Mouse (Mus musculus) gastrocnemius, adult 18-20 months (tissue): Measurements from ENCODE around the gene Rbp3. TPM values are rescaled to one million over a fixed set of nuclear protein-coding genes. Genes with fewer than 3 reads are reported as not detected.

Experiments used
- DNase-seq: peaks from one replicate; pipeline ENCODE4 v3.0.0; 2021; ENCODE audit warnings: low spot score
- total RNA-seq, 2 experiments: library from RNA; stranded (reverse); gene quantifications; 2 replicates each; pipeline ENCODE4 v1.2.3; 2021

Gene Rbp3
- total RNA-seq, 2 experiments from 2014 or later = not detected

DNA sequence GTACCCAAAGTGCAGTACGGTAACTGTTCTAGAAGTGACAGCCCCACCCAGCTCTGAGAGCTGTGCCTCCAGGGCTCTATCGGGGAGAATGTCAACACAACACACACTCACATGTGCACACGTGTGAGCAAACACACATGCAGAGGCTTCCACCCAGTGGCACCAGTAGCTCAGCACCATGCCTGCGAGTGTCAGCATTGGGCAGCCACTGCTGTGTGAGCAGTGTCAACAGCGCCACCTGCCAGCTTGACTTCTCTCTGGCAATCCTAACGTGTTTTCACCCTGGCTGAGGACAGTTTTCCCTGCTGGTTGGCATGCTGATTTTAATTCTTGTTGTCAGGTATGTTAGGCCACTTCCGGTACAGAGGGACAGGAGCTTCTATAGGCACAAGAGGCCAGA lies 18.9 kb downstream of the Rbp3 start:
- no peak for DNase-seq

DNA sequence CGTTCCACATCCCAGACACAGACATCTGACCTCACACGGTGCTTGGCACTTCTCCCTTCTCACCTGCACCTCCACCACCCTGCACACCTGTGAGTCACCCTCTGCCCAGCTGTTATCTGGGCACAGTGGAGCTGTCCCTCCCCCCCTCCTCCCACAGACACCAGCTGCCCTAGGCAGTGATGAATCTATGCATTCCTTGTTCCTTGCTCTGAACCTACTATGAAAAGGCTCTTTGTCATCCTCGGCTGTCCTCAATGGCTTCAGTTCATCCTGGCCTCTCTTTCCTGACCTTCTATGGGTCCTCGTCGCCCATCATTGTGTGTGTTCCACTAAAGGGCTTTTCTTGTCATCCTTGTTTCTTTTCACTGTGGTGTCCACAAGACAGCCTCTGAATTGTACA lies 20.9 kb downstream of the Rbp3 start:
- DNase-seq = no peak

DNA sequence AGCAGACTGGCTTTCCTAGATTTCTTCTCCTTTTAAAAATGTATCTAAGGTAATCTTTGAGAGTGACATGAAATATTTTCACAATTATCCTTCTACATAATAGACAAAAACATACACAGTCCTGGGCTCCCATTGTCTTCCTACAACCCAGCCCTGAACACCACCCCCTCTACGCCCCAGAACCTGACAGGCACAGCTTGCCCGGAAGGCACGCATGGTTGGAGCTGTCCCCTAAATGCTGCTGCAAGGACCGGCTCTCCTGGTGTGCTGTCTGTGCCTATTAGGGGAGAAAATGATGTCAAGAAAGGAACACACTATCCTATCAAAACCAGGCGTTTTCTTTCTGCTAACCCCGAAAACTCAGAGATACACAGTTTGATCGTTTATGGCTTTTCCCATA lies 23.9 kb downstream of the Rbp3 start:
- no peak for DNase-seq

DNA sequence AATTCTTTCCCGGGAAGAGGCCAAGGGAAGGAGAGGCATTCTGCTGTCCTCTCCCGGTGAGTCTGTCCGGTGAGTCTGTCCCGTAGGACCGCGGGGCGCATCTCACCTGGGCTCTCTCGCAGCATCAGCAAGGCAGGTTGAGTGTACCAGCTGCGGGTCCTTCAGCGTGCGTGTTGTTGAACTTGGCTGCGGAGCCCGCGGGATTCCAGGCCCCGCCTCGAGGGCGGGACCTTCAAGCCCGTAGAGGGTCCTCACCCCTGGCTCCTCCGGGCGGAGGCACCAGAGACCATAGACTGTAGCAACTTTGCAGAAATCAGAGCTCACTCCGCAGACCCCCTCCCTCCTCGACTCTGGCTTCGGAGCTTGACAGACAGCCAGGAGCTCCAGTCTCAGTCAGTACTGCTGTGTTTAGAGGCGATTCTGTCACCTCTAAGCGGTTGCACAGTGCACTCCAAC lies 24.8 kb downstream of the Rbp3 start, which contains the start of gene Zfp488:
Zfp488 (minus strand) TSS at position 161 of the 456 bp plus-strand sequence.
- DNase-seq = no peak

DNA sequence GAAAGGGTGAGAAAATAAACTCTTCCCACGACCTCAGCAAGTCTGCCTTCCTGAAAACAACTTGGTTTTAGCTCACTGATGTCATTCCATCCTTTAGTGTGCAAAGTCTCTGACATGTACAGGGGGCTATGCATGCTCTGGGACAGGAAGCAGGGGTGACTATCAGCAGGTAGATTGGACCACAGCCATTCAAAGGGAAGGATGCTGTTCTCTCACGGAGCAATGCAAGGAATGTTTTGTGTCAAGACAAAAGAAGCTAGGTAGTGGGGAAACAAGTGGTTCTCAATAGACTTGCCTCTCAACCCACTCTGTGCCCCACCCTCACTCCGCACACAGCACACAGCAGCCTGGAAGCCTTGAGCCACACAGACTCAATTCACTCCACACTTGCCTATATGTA lies 35.4 kb downstream of the Rbp3 start:
- DNase-seq = no peak

DNA sequence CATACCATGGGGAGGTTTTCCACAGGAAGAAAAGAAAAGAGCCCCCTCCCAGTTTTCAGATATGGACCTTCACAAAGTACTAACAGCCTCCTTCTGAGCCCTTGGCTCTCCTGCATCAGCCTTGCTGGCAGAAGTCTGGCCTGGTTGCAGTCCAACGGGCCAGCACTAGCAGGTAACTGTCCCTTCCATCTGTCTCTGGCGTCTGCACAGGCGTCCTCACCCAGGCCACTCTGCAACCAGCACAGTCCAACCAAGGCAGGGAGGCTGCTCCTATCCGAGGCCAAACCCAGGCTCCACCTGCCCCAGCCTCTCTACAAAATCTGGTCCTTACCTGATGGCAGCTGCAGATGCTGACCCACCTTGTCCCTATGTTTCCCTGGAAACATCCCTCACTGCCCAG lies 38.2 kb downstream of the Rbp3 start:
- DNase-seq = no peak

DNA sequence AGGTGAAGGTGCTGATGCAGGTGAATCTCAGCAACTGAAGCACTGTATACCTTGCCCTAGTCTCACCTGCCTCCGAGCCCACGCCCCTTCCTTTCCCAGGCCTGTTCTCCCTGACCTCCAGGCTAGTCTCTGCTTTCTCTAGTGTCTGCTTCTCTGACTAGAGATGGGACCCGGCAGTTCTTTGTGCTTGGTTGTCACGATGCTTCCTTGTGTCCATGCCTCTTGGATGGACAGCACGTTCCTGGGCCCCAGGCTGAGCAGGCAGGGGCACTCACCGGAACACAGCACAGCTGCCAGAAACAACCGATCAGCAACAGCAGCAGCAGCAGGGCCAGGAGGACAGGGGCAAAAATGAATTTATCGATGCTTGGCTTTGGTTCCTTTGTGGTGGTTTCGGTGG lies 39.2 kb downstream of the Rbp3 start:
- DNase-seq = no peak

DNA sequence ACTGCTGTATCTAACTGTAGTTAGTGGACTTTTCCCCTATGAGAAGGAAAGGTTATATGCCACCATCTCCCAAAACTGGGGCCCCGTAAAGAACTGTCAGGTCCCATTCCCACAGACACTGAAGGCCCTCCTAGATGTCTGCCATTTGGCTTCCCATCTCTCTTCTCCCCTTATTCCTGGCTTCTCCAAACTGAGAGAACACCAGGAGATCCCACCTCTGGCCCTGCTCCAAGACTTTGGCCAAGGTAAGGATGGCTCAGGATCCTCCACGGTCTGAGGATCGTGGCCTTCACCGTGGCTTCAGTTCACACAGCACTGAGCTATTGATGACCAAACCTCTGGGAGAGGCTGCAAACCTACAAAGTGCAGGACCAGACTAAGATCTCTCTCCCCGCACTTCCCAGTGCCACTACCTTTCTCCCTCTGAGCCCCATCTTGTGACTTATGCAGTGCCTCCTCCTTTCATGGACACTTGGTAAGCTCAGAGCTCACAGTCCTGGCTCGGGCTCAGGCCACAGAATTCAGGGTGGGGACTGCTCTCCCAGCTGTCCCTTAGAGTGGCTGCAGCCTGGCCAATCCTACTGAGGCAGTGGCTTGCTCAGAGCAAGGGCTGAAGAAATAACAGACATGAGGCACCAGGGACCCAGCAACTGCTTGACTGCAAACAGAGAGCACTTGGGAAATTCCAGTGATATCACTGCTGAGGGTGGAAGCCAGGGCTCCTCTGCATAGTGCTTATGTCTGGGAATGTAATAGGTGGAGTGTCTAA lies 39.9 kb downstream of the Rbp3 start:
- no peak for DNase-seq

DNA sequence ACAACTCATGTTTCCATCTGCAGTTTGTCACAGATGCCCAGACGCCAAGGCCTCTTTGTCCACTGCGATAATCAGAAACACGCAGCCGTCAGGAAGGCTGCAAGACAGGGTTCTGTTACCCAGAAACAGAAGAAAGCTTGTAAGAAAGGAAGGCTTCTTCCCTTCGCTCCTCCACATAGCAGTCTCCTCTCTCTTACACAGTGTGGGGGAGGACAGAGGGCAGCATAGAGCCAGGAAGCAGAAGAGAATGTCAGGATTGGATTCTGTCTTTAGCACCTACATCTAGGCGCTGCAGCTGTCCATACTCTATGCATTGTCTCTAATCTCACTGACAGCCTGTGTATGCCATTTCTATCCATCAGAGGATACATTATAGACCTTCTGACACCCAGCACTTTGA lies 43.6 kb downstream of the Rbp3 start:
- no peak for DNase-seq

DNA sequence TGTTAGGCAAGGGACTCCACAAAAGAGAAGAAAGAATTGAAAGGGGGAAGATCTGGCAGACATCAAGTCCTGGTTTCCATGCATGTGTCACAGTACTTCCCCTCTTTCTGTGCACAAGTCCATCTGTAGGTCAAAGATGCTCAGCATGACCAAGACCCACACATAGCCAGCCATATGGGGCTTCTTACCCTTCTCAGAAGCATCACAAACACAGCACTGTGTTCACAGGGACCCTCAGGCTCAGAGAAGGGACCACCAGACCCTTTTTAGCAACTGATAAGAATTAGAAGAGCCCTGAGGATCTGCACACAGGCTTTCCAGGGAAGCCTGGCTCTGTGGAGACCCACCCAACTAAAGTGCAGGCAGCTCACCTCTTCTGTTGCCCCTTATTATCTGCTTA lies 46.3 kb downstream of the Rbp3 start:
- no peak for DNase-seq

DNA sequence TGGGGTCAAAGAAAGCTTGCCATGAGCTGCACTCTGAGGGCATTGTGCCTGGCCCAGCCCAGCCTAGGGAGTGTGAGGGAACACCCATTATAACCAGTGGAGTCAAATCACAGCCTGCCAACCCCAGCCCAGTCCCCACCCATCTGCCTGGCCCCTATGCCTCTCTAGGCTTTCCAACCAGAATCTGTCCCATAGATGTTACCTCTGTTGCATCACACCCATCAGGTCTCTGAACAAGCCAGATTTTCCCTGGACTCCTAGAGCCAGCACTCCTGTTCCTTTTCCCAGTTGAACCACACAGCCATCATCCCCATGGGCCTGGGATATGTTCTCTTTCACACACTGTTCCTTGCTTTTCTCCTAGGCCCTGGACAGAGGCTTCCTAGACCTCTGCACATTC lies 47.6 kb downstream of the Rbp3 start:
- DNase-seq = no peak

DNA sequence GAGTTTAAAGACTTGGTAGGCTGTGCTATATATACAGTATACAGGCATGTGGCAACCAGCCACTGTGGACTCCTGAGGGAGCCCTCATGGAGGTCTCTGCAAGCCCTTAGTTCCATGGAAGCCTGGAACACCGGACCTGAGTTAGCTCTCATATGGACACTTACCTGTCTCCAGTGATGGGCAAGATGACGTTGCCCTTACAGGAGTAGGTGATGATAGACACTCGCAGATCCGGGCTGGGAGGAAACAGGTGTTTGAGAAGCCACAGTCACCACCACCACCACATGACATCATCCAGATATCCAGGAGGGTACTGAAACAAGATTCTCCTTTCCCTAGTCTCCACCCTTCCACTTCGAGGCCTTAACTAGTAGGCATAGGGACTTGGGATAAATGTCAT lies 48.6 kb downstream of the Rbp3 start:
- no peak for DNase-seq

Other genes with a start within 250 kb of the Rbp3 start
- gene Gdf10, start 30.4 kb upstream of the Rbp3 start, total RNA-seq = 1 to 10 TPM; 1.2 TPM
- not detected for gene Gdf2, start 13.0 kb upstream of the Rbp3 start, total RNA-seq
- gene Zfp488, start 24.8 kb downstream of the Rbp3 start, total RNA-seq = not detected
- not detected for gene Gm30083, start 61.2 kb downstream of the Rbp3 start, total RNA-seq
- gene Gm5460, start 62.8 kb downstream of the Rbp3 start, total RNA-seq = not detected
- not detected for gene Antxrl, start 98.7 kb downstream of the Rbp3 start, total RNA-seq
- gene Anxa8, start 132.0 kb downstream of the Rbp3 start, total RNA-seq = 1 to 10 TPM in 1 of 2 experiments, under 1 TPM in 1; 0.88 to 1.0 TPM
- gene A630023A22Rik, start 148.8 kb downstream of the Rbp3 start, total RNA-seq = not detected
- gene Npy4r, start 198.5 kb downstream of the Rbp3 start, total RNA-seq = under 1 TPM in 1 of 2 experiments, not detected in 1; 0.07 TPM
- gene Gprin2, start 247.7 kb downstream of the Rbp3 start, total RNA-seq = under 1 TPM; 0.02 TPM